Mouse (Mus musculus): ENCODE measurements around the gene Atxn2. TPM values are rescaled to one million over a fixed set of nuclear protein-coding genes. Genes with fewer than 3 reads are reported as not detected.
A peak's percentile ranks its signal among the peaks of the same experiment; 100 is the strongest.
"Not testable (repeated sequence)": the region's sequence is repeated elsewhere in the genome, so short reads cannot be mapped to it uniquely, and the experiment has no call there.

Gene Atxn2
- polyA plus RNA-seq, 1 experiment from 2014 or later: 40.6 TPM

DNA sequence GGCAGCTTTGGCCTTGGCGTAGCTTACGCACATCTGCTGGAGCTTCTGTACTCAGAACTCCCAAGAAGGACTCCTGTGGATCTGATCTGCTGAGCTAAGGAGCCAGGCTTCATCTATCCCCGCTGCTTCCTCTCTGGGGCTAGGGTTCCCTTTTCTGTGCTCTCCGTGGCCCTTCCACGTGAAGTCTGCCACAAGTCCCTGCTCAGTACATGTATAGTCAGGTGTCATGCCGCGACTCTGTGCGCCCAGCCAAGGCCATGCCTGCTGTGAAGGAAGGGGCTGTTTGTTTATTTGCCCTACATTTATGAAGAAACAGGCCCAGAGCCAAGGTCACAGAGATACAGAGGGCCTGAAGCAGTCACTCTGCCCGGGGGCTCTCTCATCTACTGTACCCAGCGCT, 130.8 kb downstream of the Atxn2 start:
- DNase-seq (ENCODE audit: low spot score): no peak
- Histone ChIP-seq H3K9ac (replicated peaks; ENCODE audit: low read depth) (0 out of 2 replicates have a peak overlapping the region, but pooled peaks have one; percentile 26), H3K4me3 (ENCODE audit: low read depth, low read length) (no peak overlapping the region), H3K4me2 (replicated peaks; ENCODE audit: low read depth, low read length) (no peak overlapping the region), H3K9me3 (ENCODE audit: low read length) (no peaks in the 10 kb centered on the region), H3K27ac (ENCODE audit: low read length) (peak overlapping the region; percentile 40), H3K4me1 (ENCODE audit: insufficient read depth, low read depth, low read length) (peaks cover 18% of the 10 kb centered on the region; the same call in 1 of the 2 replicates), H3K36me3 (ENCODE audit: insufficient read depth, low read length) (no peaks in the 10 kb centered on the region), H3K27me3 (replicated peaks; ENCODE audit: insufficient read depth, low read length) (no peaks in the 10 kb centered on the region; the same call in 1 of the 2 replicates)
- ATAC-seq: no peak
- TF ChIP-seq CTCF (IDR thresholded peaks at IDR 0.05) (no peak), EP300 (IDR thresholded peaks at IDR 0.05) (no peak)
- 38% methylated on average over 10 of the region's 10 CpGs for WGBS

DNA sequence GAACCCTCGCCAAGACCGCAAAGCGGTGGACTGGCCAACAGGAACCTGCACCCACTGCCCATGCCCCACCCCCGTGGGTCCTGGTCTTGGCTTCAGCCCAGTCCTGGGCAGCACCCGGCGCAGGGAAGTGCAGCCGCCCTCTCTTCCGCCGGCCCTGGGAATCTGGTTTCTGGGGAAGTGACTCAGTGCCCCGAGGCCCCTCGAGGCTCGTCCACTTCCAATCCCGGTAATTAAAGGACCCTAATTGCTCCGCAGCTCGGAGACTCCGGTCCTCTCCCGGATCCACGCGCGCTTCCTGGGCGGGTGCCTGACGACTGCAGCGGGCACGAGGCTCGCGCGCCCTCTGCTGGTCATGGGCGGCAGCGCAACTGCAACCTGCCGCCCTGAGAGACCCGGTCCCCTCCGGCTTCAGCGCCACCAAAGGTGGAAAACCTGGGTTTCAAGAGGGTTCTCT, 131.6 kb downstream of the Atxn2 start:
- Histone ChIP-seq H3K36me3 (ENCODE audit: insufficient read depth, low read length) (no peaks in the 10 kb centered on the region), H3K4me3 (ENCODE audit: low read depth, low read length) (peak overlapping the region; percentile 44), H3K4me1 (ENCODE audit: insufficient read depth, low read depth, low read length) (peaks cover 16% of the 10 kb centered on the region; the same call in 1 of the 2 replicates), H3K4me2 (replicated peaks; ENCODE audit: low read depth, low read length) (peak overlapping the region; percentile 75), H3K27me3 (replicated peaks; ENCODE audit: insufficient read depth, low read length) (no peaks in the 10 kb centered on the region; the same call in 1 of the 2 replicates), H3K27ac (ENCODE audit: low read length) (peak overlapping the region; percentile 34), H3K9me3 (ENCODE audit: low read length) (no peaks in the 10 kb centered on the region), H3K9ac (replicated peaks; ENCODE audit: low read depth) (0 out of 2 replicates have a peak overlapping the region, but pooled peaks have one; percentile 26)
- ATAC-seq (peak; percentile 70), DNase-seq (ENCODE audit: low spot score) (peak; percentile 84)
- TF ChIP-seq EP300 (IDR thresholded peaks at IDR 0.05) (no peak; the same call in 1 of the 2 replicates), CTCF (IDR thresholded peaks at IDR 0.05) (peak; percentile 99)
- WGBS: 1% methylated on average over 32 of the region's 33 CpGs

GRCm38 (mm10) chr5:121843138-121843905, 132.2 kb downstream of the Atxn2 start:
- no peak overlapping the region for H3K9ac ChIP-seq (replicated peaks; ENCODE audit: low read depth)
- ATAC-seq: no peak

GRCm38 (mm10) chr5:121845361-121845760, 134.2 kb downstream of the Atxn2 start:
- Histone ChIP-seq H3K4me2 (replicated peaks; ENCODE audit: low read depth, low read length) (no peak overlapping the region), H3K36me3 (ENCODE audit: insufficient read depth, low read length) (no peaks in the 10 kb centered on the region), H3K4me3 (ENCODE audit: low read depth, low read length) (no peak overlapping the region), H3K27ac (ENCODE audit: low read length) (no peak overlapping the region), H3K9me3 (ENCODE audit: low read length) (no peaks in the 10 kb centered on the region), H3K27me3 (replicated peaks; ENCODE audit: insufficient read depth, low read length) (no peaks in the 10 kb centered on the region; the same call in 1 of the 2 replicates), H3K9ac (replicated peaks; ENCODE audit: low read depth) (no peak overlapping the region), H3K4me1 (ENCODE audit: insufficient read depth, low read depth, low read length) (peaks cover 18% of the 10 kb centered on the region)
- TF ChIP-seq EP300 (IDR thresholded peaks at IDR 0.05): no peak
- WGBS: 13% methylated on average over 4 of the region's 4 CpGs
- ATAC-seq (no peak), DNase-seq (ENCODE audit: low spot score) (no peak)

More at GRCm38 (mm10) chr5:121843138-121843905, 132.2 kb downstream of the Atxn2 start:
- TF ChIP-seq CTCF (IDR thresholded peaks at IDR 0.05) (no peak), EP300 (IDR thresholded peaks at IDR 0.05) (no peak)
- Histone ChIP-seq H3K4me2 (replicated peaks; ENCODE audit: low read depth, low read length) (peak overlapping the region; percentile 75), H3K9me3 (ENCODE audit: low read length) (no peaks in the 10 kb centered on the region), H3K36me3 (ENCODE audit: insufficient read depth, low read length) (no peaks in the 10 kb centered on the region), H3K27ac (ENCODE audit: low read length) (peak overlapping the region; percentile 34), H3K4me1 (ENCODE audit: insufficient read depth, low read depth, low read length) (peaks cover 16% of the 10 kb centered on the region), H3K4me3 (ENCODE audit: low read depth, low read length) (peak overlapping the region; percentile 44), H3K27me3 (replicated peaks; ENCODE audit: insufficient read depth, low read length) (no peaks in the 10 kb centered on the region; the same call in 1 of the 2 replicates)
- WGBS: 10% methylated on average over 16 of the region's 17 CpGs
- DNase-seq (ENCODE audit: low spot score): peak; percentile 52

DNA sequence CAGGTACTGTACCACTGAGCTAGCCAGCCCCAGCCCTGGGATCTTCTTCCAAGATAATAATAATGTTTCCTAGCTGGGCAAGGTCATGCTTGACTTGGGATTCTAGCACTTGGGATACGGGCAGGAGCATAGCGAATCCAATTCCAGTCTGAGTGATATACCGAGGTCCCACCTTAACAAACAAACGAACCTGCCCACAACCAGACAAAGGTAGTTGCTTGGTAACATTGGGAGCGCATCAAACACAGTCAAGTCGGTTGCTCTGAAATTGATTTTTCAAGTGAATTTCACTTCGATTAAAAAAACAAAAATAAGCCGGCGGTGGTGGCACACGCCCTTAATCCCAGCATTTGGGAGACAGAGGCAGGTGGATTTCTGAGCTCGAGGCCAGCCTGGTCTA, 135.2 kb downstream of the Atxn2 start:
- H3K27me3 ChIP-seq (replicated peaks; ENCODE audit: insufficient read depth, low read length): no peaks in the 10 kb centered on the region; the same call in 1 of the 2 replicates
- ATAC-seq (no peak), DNase-seq (ENCODE audit: low spot score) (no peak)
- H3K9me3 ChIP-seq (ENCODE audit: low read length): no peaks in the 10 kb centered on the region
- peaks cover 18% of the 10 kb centered on the region for H3K4me1 ChIP-seq (ENCODE audit: insufficient read depth, low read depth, low read length)
- no peak for TF ChIP-seq CTCF (IDR thresholded peaks at IDR 0.05)
- TF ChIP-seq EP300 (IDR thresholded peaks at IDR 0.05): no peak
- H3K36me3 ChIP-seq (ENCODE audit: insufficient read depth, low read length): no peaks in the 10 kb centered on the region
- 78% methylated on average over 11 of the region's 11 CpGs for WGBS
- no peak overlapping the region for H3K9ac ChIP-seq (replicated peaks; ENCODE audit: low read depth)
- no peak overlapping the region for H3K27ac ChIP-seq (ENCODE audit: low read length)
- no peak overlapping the region for H3K4me2 ChIP-seq (replicated peaks; ENCODE audit: low read depth, low read length)
- no peak overlapping the region for H3K4me3 ChIP-seq (ENCODE audit: low read depth, low read length)

DNA sequence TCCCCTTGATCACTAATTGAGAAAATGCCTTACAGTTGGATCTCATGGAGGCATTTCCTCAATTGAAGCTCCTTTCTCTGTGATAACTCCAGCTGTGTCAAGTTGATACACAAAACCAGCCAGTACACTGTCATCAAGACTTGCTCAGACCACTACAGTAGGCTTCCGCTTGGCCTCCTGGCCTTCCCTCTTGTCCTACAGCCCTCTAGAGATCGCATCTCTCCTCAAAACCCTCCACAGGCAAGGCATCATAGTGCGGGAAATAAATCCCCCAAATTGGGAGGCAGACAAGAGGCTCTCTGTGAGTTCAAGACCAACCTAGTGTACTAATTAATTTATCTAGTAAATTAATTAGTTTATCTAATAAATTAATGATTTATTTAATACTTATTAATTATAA, 136.1 kb downstream of the Atxn2 start:
- not testable (repeated sequence) for H3K9ac ChIP-seq (replicated peaks; ENCODE audit: low read depth); DNase-seq (ENCODE audit: low spot score); ATAC-seq; H3K4me2 ChIP-seq (replicated peaks; ENCODE audit: low read depth, low read length); H3K27me3 ChIP-seq (replicated peaks; ENCODE audit: insufficient read depth, low read length); H3K9me3 ChIP-seq (ENCODE audit: low read length); H3K4me3 ChIP-seq (ENCODE audit: low read depth, low read length); H3K36me3 ChIP-seq (ENCODE audit: insufficient read depth, low read length); H3K27ac ChIP-seq (ENCODE audit: low read length)
- WGBS: 82% methylated on average over 3 of the region's 3 CpGs
- H3K4me1 ChIP-seq (ENCODE audit: insufficient read depth, low read depth, low read length): peaks cover 17% of the 10 kb centered on the region
